Mouse (Mus musculus) erythroid progenitor cell, adult 5-6 weeks (primary cell): ENCODE measurements around the gene Gm11563. TPM values are rescaled to one million over a fixed set of nuclear protein-coding genes. Genes with fewer than 3 reads are reported as not detected.

Source experiments
- ATAC-seq: replicated peaks from 2 replicates; pipeline ENCODE4 v1.8.0; 2016; ENCODE audit warnings: moderate number of reproducible peaks, mild to moderate bottlenecking, moderate TSS enrichment, inconsistent platforms; ENCODE audit not compliant: poor library complexity, low FRiP score, severe bottlenecking
- total RNA-seq, 2 experiments: library from RNA; stranded (forward) in 1 of 2; stranded (reverse) in 1 of 2; fragments of 150-400 nt in 1 of 2; fragments of 186-747, 209-891 nt in 1 of 2; gene quantifications; 2 replicates each; pipeline versions ENCODE4 v1.2.3 to v1.2.4; 2015 to 2017; ENCODE audit warnings: low replicate concordance in 2 of 2

Gene Gm11563
- total RNA-seq, 2 experiments from 2014 or later = not detected

- no peak for ATAC-seq
Measured at GRCm38 (mm10) chr11:99609126-99609525, 49.6 kb downstream of the Gm11563 start.

Other genes starting within 250 kb of the Gm11563 start
Only the 30 nearest of the 39 such genes appear.
- gene Krt23, start 165.8 kb downstream of the Gm11563 start, total RNA-seq (2015; ENCODE audit: low replicate concordance) = not detected in 2 replicates
- gene Krt23, start 165.8 kb downstream of the Gm11563 start, total RNA-seq (2017; ENCODE audit: low replicate concordance) = not detected in 2 replicates
- gene Krt39, start 137.6 kb downstream of the Gm11563 start, total RNA-seq (2015; ENCODE audit: low replicate concordance) = not detected in 2 replicates
- not detected in 2 replicates for gene Krt39, start 137.6 kb downstream of the Gm11563 start, total RNA-seq (2017; ENCODE audit: low replicate concordance)
- gene Krt40, start 115.8 kb downstream of the Gm11563 start, total RNA-seq (2015; ENCODE audit: low replicate concordance) = not detected in 2 replicates
- not detected in 2 replicates for gene Krt40, start 115.8 kb downstream of the Gm11563 start, total RNA-seq (2017; ENCODE audit: low replicate concordance)
- gene Krtap3-3, start 108.1 kb downstream of the Gm11563 start, total RNA-seq (2015; ENCODE audit: low replicate concordance) = not detected in 2 replicates
- not detected in 2 replicates for gene Krtap3-3, start 108.1 kb downstream of the Gm11563 start, total RNA-seq (2017; ENCODE audit: low replicate concordance)
- gene Krtap3-2, start 102.1 kb downstream of the Gm11563 start, total RNA-seq (2015; ENCODE audit: low replicate concordance) = not detected in 2 replicates
- not detected in 2 replicates for gene Krtap3-2, start 102.1 kb downstream of the Gm11563 start, total RNA-seq (2017; ENCODE audit: low replicate concordance)
- not detected in 2 replicates for gene Gm11939, start 99.5 kb downstream of the Gm11563 start, total RNA-seq (2015; ENCODE audit: low replicate concordance)
- not detected in 2 replicates for gene Gm11939, start 99.5 kb downstream of the Gm11563 start, total RNA-seq (2017; ENCODE audit: low replicate concordance)
- not detected in 2 replicates for gene Krtap3-1, start 92.3 kb downstream of the Gm11563 start, total RNA-seq (2015; ENCODE audit: low replicate concordance)
- not detected in 2 replicates for gene Krtap3-1, start 92.3 kb downstream of the Gm11563 start, total RNA-seq (2017; ENCODE audit: low replicate concordance)
- gene Krtap1-5, start 77.9 kb downstream of the Gm11563 start, total RNA-seq (2015; ENCODE audit: low replicate concordance) = not detected in 2 replicates
- not detected in 2 replicates for gene Krtap1-5, start 77.9 kb downstream of the Gm11563 start, total RNA-seq (2017; ENCODE audit: low replicate concordance)
- gene Krtap1-4, start 75.3 kb downstream of the Gm11563 start, total RNA-seq (2015; ENCODE audit: low replicate concordance) = not detected in 2 replicates
- gene Krtap1-4, start 75.3 kb downstream of the Gm11563 start, total RNA-seq (2017; ENCODE audit: low replicate concordance) = not detected in 2 replicates
- gene Krtap1-3, start 67.6 kb downstream of the Gm11563 start, total RNA-seq (2015; ENCODE audit: low replicate concordance) = not detected in 2 replicates
- gene Krtap1-3, start 67.6 kb downstream of the Gm11563 start, total RNA-seq (2017; ENCODE audit: low replicate concordance) = not detected in 2 replicates
- gene Krtap9-3, start 60.9 kb downstream of the Gm11563 start, total RNA-seq (2015; ENCODE audit: low replicate concordance) = not detected in 2 replicates
- gene Krtap9-3, start 60.9 kb downstream of the Gm11563 start, total RNA-seq (2017; ENCODE audit: low replicate concordance) = not detected in 2 replicates
- not detected in 2 replicates for gene Gm11938, start 55.7 kb downstream of the Gm11563 start, total RNA-seq (2015; ENCODE audit: low replicate concordance)
- gene Gm11938, start 55.7 kb downstream of the Gm11563 start, total RNA-seq (2017; ENCODE audit: low replicate concordance) = not detected in 2 replicates
- not detected in 2 replicates for gene Gm11937, start 48.8 kb downstream of the Gm11563 start, total RNA-seq (2015; ENCODE audit: low replicate concordance)
- not detected in 2 replicates for gene Gm11937, start 48.8 kb downstream of the Gm11563 start, total RNA-seq (2017; ENCODE audit: low replicate concordance)
- gene Krtap2-4, start 44.1 kb downstream of the Gm11563 start, total RNA-seq (2015; ENCODE audit: low replicate concordance) = not detected in 2 replicates
- not detected in 2 replicates for gene Krtap2-4, start 44.1 kb downstream of the Gm11563 start, total RNA-seq (2017; ENCODE audit: low replicate concordance)
- gene Gm11562, start 38.5 kb downstream of the Gm11563 start, total RNA-seq (2015; ENCODE audit: low replicate concordance) = not detected in 2 replicates
- gene Gm11562, start 38.5 kb downstream of the Gm11563 start, total RNA-seq (2017; ENCODE audit: low replicate concordance) = not detected in 2 replicates
- gene Krtap4-1, start 30.7 kb downstream of the Gm11563 start, total RNA-seq (2015; ENCODE audit: low replicate concordance) = not detected in 2 replicates
- not detected in 2 replicates for gene Krtap4-1, start 30.7 kb downstream of the Gm11563 start, total RNA-seq (2017; ENCODE audit: low replicate concordance)
- not detected in 2 replicates for gene Krtap4-2, start 23.9 kb downstream of the Gm11563 start, total RNA-seq (2015; ENCODE audit: low replicate concordance)
- gene Krtap4-2, start 23.9 kb downstream of the Gm11563 start, total RNA-seq (2017; ENCODE audit: low replicate concordance) = not detected in 2 replicates
- gene Krtap4-7, start 14.9 kb downstream of the Gm11563 start, total RNA-seq (2015; ENCODE audit: low replicate concordance) = not detected in 2 replicates
- not detected in 2 replicates for gene Krtap4-7, start 14.9 kb downstream of the Gm11563 start, total RNA-seq (2017; ENCODE audit: low replicate concordance)
- gene Gm11555, start 8.7 kb downstream of the Gm11563 start, total RNA-seq (2015; ENCODE audit: low replicate concordance) = not detected in 2 replicates
- not detected in 2 replicates for gene Gm11555, start 8.7 kb downstream of the Gm11563 start, total RNA-seq (2017; ENCODE audit: low replicate concordance)
- not detected in 2 replicates for gene Krtap4-6, start 7.0 kb upstream of the Gm11563 start, total RNA-seq (2015; ENCODE audit: low replicate concordance)
- not detected in 2 replicates for gene Krtap4-6, start 7.0 kb upstream of the Gm11563 start, total RNA-seq (2017; ENCODE audit: low replicate concordance)
- not detected in 2 replicates for gene Gm14190, start 31.8 kb upstream of the Gm11563 start, total RNA-seq (2015; ENCODE audit: low replicate concordance)
- gene Gm14190, start 31.8 kb upstream of the Gm11563 start, total RNA-seq (2017; ENCODE audit: low replicate concordance) = not detected in 2 replicates
- not detected in 2 replicates for gene Gm14180, start 75.3 kb upstream of the Gm11563 start, total RNA-seq (2015; ENCODE audit: low replicate concordance)
- not detected in 2 replicates for gene Gm14180, start 75.3 kb upstream of the Gm11563 start, total RNA-seq (2017; ENCODE audit: low replicate concordance)
- gene Gm11595, start 114.0 kb upstream of the Gm11563 start, total RNA-seq (2015; ENCODE audit: low replicate concordance) = not detected in 2 replicates
- not detected in 2 replicates for gene Gm11595, start 114.0 kb upstream of the Gm11563 start, total RNA-seq (2017; ENCODE audit: low replicate concordance)
- gene Krtap4-8, start 121.7 kb upstream of the Gm11563 start, total RNA-seq (2015; ENCODE audit: low replicate concordance) = not detected in 2 replicates
- not detected in 2 replicates for gene Krtap4-8, start 121.7 kb upstream of the Gm11563 start, total RNA-seq (2017; ENCODE audit: low replicate concordance)
- not detected in 2 replicates for gene Krtap4-9, start 126.2 kb upstream of the Gm11563 start, total RNA-seq (2015; ENCODE audit: low replicate concordance)
- not detected in 2 replicates for gene Krtap4-9, start 126.2 kb upstream of the Gm11563 start, total RNA-seq (2017; ENCODE audit: low replicate concordance)
- gene Gm11596, start 134.5 kb upstream of the Gm11563 start, total RNA-seq (2015; ENCODE audit: low replicate concordance) = not detected in 2 replicates
- not detected in 2 replicates for gene Gm11596, start 134.5 kb upstream of the Gm11563 start, total RNA-seq (2017; ENCODE audit: low replicate concordance)
- not detected in 2 replicates for gene Gm11569, start 140.0 kb upstream of the Gm11563 start, total RNA-seq (2015; ENCODE audit: low replicate concordance)
- not detected in 2 replicates for gene Gm11569, start 140.0 kb upstream of the Gm11563 start, total RNA-seq (2017; ENCODE audit: low replicate concordance)
- not detected in 2 replicates for gene Gm11554, start 145.5 kb upstream of the Gm11563 start, total RNA-seq (2015; ENCODE audit: low replicate concordance)
- not detected in 2 replicates for gene Gm11554, start 145.5 kb upstream of the Gm11563 start, total RNA-seq (2017; ENCODE audit: low replicate concordance)
- gene Krtap4-13, start 150.9 kb upstream of the Gm11563 start, total RNA-seq (2015; ENCODE audit: low replicate concordance) = not detected in 2 replicates
- gene Krtap4-13, start 150.9 kb upstream of the Gm11563 start, total RNA-seq (2017; ENCODE audit: low replicate concordance) = not detected in 2 replicates
- gene Gm11564, start 156.7 kb upstream of the Gm11563 start, total RNA-seq (2015; ENCODE audit: low replicate concordance) = not detected in 2 replicates
- gene Gm11564, start 156.7 kb upstream of the Gm11563 start, total RNA-seq (2017; ENCODE audit: low replicate concordance) = not detected in 2 replicates